Mouse (Mus musculus) heart, adult 2 months (tissue): ENCODE measurements around the gene 4930451I11Rik.

Source experiments
- CTCF ChIP-seq: fragments of 200-600 bp; IDR thresholded peaks from 2 replicates; pipeline ENCODE4 v1.8.1; 2022; ENCODE audit warnings: antibody characterized with exemption, mild to moderate bottlenecking, moderate library complexity
- EP300 ChIP-seq: fragments of 200-500 bp; IDR thresholded peaks from 2 replicates; pipeline ENCODE4 v1.6.1; 2011; ENCODE audit warnings: low read depth, low read length, control low read depth; ENCODE audit not compliant: insufficient read depth
- POLR2A ChIP-seq: fragments of 200-500 bp; IDR thresholded peaks from 2 replicates; pipeline ENCODE4 v1.6.1; 2011; ENCODE audit warnings: mild to moderate bottlenecking, low read depth, low read length, control low read depth; ENCODE audit not compliant: insufficient read depth

DNA sequence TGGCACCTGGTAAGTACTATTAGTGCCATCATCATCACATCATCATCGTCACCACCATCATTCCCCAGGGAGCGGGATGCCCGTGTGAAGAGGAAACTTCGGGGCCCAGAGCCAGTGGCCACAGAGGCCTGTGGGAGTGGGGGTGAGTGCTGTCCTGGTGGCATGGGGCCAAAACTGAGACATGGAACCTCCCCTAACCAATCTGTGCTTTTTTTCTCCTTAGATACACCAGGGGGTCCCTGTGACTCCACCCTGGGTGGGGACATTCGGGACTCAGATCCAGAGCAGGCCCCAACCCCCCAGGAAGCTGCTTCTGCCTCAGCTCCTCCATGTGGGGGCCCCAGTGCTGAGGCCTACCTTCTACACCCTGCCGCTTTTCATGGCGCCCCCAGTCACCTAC lies 47.0 kb downstream of the 4930451I11Rik start:
- TF ChIP-seq CTCF (no peak), POLR2A (no peak), EP300 (no peak)
